In genomic region chr5:123700625-123701024, GRCm38 (mm10) we compare ENCODE assay signal across 9 mouse cellular contexts. TPM values are rescaled to one million over a fixed set of nuclear protein-coding genes. Genes with fewer than 3 reads are reported as not detected.
DNase-seq lines count a peak whose midpoint lies in the region; ATAC-seq lines count a peak whose summit lies in the region.
"Had no signal": no experiment of that assay in that cellular context is flagged by ENCODE, and none has a peak within 500 bp of the region (broad histone marks: within the 10 kb centered on the region; RNA-seq: fewer than 3 reads in every experiment).

No protein-coding gene starts in this region.

- H3K27me3 ChIP-seq in kidney, embryonic 15.5 days: no peaks in the 10 kb centered on the region
- H3K27me3 ChIP-seq: megakaryocyte, embryonic 14.5 days had no signal

- peaks cover 85% of the 10 kb centered on the region for H3K36me3 ChIP-seq in kidney, embryonic 15.5 days

- 62% methylated on average over 11 of the region's 11 CpGs for WGBS in kidney, embryonic 15.5 days

- DNase-seq in kidney, adult 11 months: peak; percentile 49
- DNase-seq in adrenal gland, adult 8-10 months: peak; percentile 45
- peak; percentile 60 to 75 for DNase-seq in gastrocnemius, postnatal 4 days (ENCODE audit: low spot score in 2 of 2)
- DNase-seq in layer of hippocampus, postnatal 25 days (ENCODE audit: extremely low spot score in 1 of 2, low spot score in 1 of 2): peak; percentile 23 to 33
- DNase-seq in right cerebral cortex, postnatal 4 days: peak; percentile 60
- no peak for DNase-seq in embryo, embryonic 10 days (ENCODE audit: low spot score)
- DNase-seq in spleen, postnatal 36 days (ENCODE audit: low spot score in 2 of 2): no peak

- no peak overlapping the region for H3K4me3 ChIP-seq in kidney, embryonic 15.5 days (replicated peaks)
- H3K4me3 ChIP-seq: megakaryocyte, embryonic 14.5 days had no signal

- H3K9me3 ChIP-seq in kidney, embryonic 15.5 days (replicated peaks): no peaks in the 10 kb centered on the region
- H3K9me3 ChIP-seq: megakaryocyte, embryonic 14.5 days had no signal

- ATAC-seq in kidney, embryonic 15.5 days (replicated peaks; ENCODE audit: low FRiP score): no peak

- H3K4me2 ChIP-seq in kidney, embryonic 15.5 days: no peak overlapping the region

- no peaks in the 10 kb centered on the region for H3K4me1 ChIP-seq in kidney, embryonic 15.5 days
- H3K4me1 ChIP-seq: megakaryocyte, embryonic 14.5 days had no signal

- no peak overlapping the region for H3K9ac ChIP-seq in kidney, embryonic 15.5 days

- H3K27ac ChIP-seq in kidney, embryonic 15.5 days: no peak overlapping the region

RNA-seq across cellular contexts. Expression of gene Clip1, which starts 16.2 kb away (rescaled TPM):
- 34.0 and 34.1 TPM in 2 replicates for polyA plus RNA-seq in kidney, embryonic 15.5 days (2015; fragmentation: Nextera tagmentation; extraction: Ambion mirVana)
- total RNA-seq in adrenal gland, adult 8-10 months (2022): 100 to 1,000 TPM in 2 of 4 experiments, 10 to 100 TPM in 2; 77.6 to 145 (median 103) TPM
- total RNA-seq in gastrocnemius, postnatal 4 days (2021): 10 to 100 TPM; 79.5 to 94.5 TPM
- 100 to 1,000 TPM; 114 to 130 TPM for total RNA-seq in layer of hippocampus, postnatal 25 days (2021)

RNA-seq across cellular contexts. Expression of gene Zcchc8, which starts 20.3 kb away (rescaled TPM):
- polyA plus RNA-seq in kidney, embryonic 15.5 days (2015; fragmentation: Nextera tagmentation; extraction: Ambion mirVana): 82.7 and 83.5 TPM in 2 replicates
- total RNA-seq in adrenal gland, adult 8-10 months (2022): 10 to 100 TPM; 42.1 to 54.0 (median 45.7) TPM
- 10 to 100 TPM; 42.8 to 50.7 TPM for total RNA-seq in gastrocnemius, postnatal 4 days (2021)
- total RNA-seq in layer of hippocampus, postnatal 25 days (2021): 10 to 100 TPM; 45.4 to 50.1 TPM

RNA-seq across cellular contexts. Expression of gene Rsrc2, which starts 48.6 kb away (rescaled TPM):
- 122 and 124 TPM in 2 replicates for polyA plus RNA-seq in kidney, embryonic 15.5 days (2015; fragmentation: Nextera tagmentation; extraction: Ambion mirVana)
- total RNA-seq in adrenal gland, adult 8-10 months (2022): 10 to 100 TPM; 55.2 to 92.9 (median 73.7) TPM
- total RNA-seq in gastrocnemius, postnatal 4 days (2021): 10 to 100 TPM; 64.5 to 87.8 TPM
- total RNA-seq in layer of hippocampus, postnatal 25 days (2021): 100 to 1,000 TPM in 1 of 2 experiments, 10 to 100 TPM in 1; 90.6 to 108 TPM

RNA-seq across cellular contexts. Expression of gene Kntc1, which starts 48.9 kb away (rescaled TPM):
- 33.0 and 34.1 TPM in 2 replicates for polyA plus RNA-seq in kidney, embryonic 15.5 days (2015; fragmentation: Nextera tagmentation; extraction: Ambion mirVana)
- total RNA-seq in adrenal gland, adult 8-10 months (2022): 1 to 10 TPM in 2 of 4 experiments, under 1 TPM in 2; 0.43 to 1.9 (median 1.3) TPM
- 10 to 100 TPM; 14.3 to 15.1 TPM for total RNA-seq in gastrocnemius, postnatal 4 days (2021)
- total RNA-seq in layer of hippocampus, postnatal 25 days (2021): 1 to 10 TPM; 1.9 to 2.9 TPM

Comparison
In these comparisons a context has a peak if more than half of its experiments do, and no peak if none do; other contexts are left out.
1. DNase-seq: peak in kidney, adult 11 months (single experiment), adrenal gland, adult 8-10 months (single experiment), gastrocnemius, postnatal 4 days (2 of 2), layer of hippocampus, postnatal 25 days (2 of 2) and right cerebral cortex, postnatal 4 days (single experiment); none in embryo, embryonic 10 days (single experiment) and spleen, postnatal 36 days (0 of 2).